Mouse (Mus musculus) liver, adult 2 months (tissue): ENCODE results near the gene Ankrd11.

Source experiments
- CTCF ChIP-seq: fragments of 200-500 bp; IDR thresholded peaks from 2 replicates; pipeline ENCODE4 v1.5.1; 2011; ENCODE audit warnings: low read depth, low read length, control low read depth
- POLR2A ChIP-seq: fragments of 200-500 bp; IDR thresholded peaks from 2 replicates; pipeline ENCODE4 v1.6.1; 2011; ENCODE audit warnings: low read length, control low read depth; ENCODE audit not compliant: insufficient read depth; ENCODE audit errors: extremely low read depth

DNA sequence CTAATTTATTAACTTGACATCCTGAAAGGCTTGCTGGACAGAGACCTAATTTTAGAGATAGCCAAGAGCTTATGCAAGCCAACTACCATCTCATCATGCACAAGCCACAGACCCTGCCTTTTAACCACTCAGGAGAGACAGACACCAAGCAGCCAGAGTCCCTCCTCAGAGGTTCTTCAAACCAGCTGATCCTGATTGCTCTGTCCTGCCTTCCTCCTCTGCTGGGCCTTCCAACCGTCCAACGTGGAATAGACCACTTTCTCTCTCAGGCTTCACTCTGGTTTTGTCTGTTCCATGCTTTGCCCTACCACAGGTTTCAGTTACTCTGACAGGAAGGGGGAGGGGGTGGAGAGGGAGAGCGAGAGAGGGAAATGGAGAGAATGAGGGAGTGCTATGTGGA is 125.3 kb downstream of the Ankrd11 start:
- no peak for TF ChIP-seq CTCF
- no peak for TF ChIP-seq POLR2A
